Comparison of ENCODE assay signal across 10 mouse cellular contexts in genomic region chr17:84641893-84642292, GRCm38 (mm10). TPM values are rescaled to one million over a fixed set of nuclear protein-coding genes. Genes with fewer than 3 reads are reported as not detected.
A peak's percentile ranks its signal among the peaks of the same experiment; 100 is the strongest.
DNase-seq lines count a peak whose midpoint lies in the region; ATAC-seq and TF ChIP-seq lines count a peak whose summit lies in the region.
"Had no signal": no experiment of that assay in that cellular context is flagged by ENCODE, and none has a peak within 500 bp of the region (broad histone marks: within the 10 kb centered on the region; RNA-seq: fewer than 3 reads in every experiment).

No protein-coding gene starts in this region.

- peak; percentile 57 for DNase-seq in CD4-positive, CD25-positive, alpha-beta regulatory T cell, adult 2 months (ENCODE audit: low read depth, low spot score)
- DNase-seq in kidney, adult 18-20 months = peak; percentile 70
- DNase-seq in R1 (ENCODE audit: low read depth, low spot score) = peak; percentile 73
- DNase-seq in lung, embryonic 14.5 days = peak; percentile 73
- peak; percentile 34 for DNase-seq in testis, postnatal 14 days (ENCODE audit: low spot score)

- no peak overlapping the region for H3K9ac ChIP-seq in kidney, embryonic 15.5 days
- no peak overlapping the region for H3K9ac ChIP-seq in lung, embryonic 14.5 days

- peaks cover 28% of the 10 kb centered on the region for H3K4me1 ChIP-seq in kidney, embryonic 15.5 days
- H3K4me1 ChIP-seq in lung, embryonic 14.5 days (ENCODE audit: insufficient read depth) = 0 out of 2 replicates have a peak, but pooled peaks cover 2% of the 10 kb centered on the region
- H3K4me1 ChIP-seq: megakaryocyte, embryonic 14.5 days had no signal

- H3K27ac ChIP-seq in kidney, embryonic 15.5 days = no peak overlapping the region
- no peak overlapping the region for H3K27ac ChIP-seq in lung, embryonic 14.5 days (ENCODE audit: low read depth)

- H3K36me3 ChIP-seq in kidney, embryonic 15.5 days = 0 out of 2 replicates have a peak, but pooled peaks cover under 1% of the 10 kb centered on the region
- no peaks in the 10 kb centered on the region for H3K36me3 ChIP-seq in lung, embryonic 14.5 days (ENCODE audit: insufficient read depth)

- no peaks in the 10 kb centered on the region for H3K27me3 ChIP-seq in kidney, embryonic 15.5 days
- H3K27me3 ChIP-seq in lung, embryonic 14.5 days (ENCODE audit: insufficient read depth, low read length) = no peaks in the 10 kb centered on the region

- no peaks in the 10 kb centered on the region for H3K9me3 ChIP-seq in kidney, embryonic 15.5 days (replicated peaks)
- no peaks in the 10 kb centered on the region for H3K9me3 ChIP-seq in lung, embryonic 14.5 days (ENCODE audit: low read depth, low read length)
- H3K9me3 ChIP-seq: megakaryocyte, embryonic 14.5 days had no signal

- TF ChIP-seq CTCF in lung, embryonic 14.5 days (IDR thresholded peaks at IDR 0.05; ENCODE audit: low read depth) = peak; percentile 75

- ATAC-seq in CD4-positive, CD25-positive, alpha-beta regulatory T cell, adult 4 months = no peak
- no peak for ATAC-seq in kidney, embryonic 15.5 days (replicated peaks; ENCODE audit: low FRiP score)
- peak; percentile 7 for ATAC-seq in frontal cortex, adult (ENCODE audit: low TSS enrichment)
- no peak for ATAC-seq in lung, embryonic 14.5 days (ENCODE audit: insufficient read depth)

- 36% methylated on average over 3 of the region's 3 CpGs for WGBS in kidney, embryonic 15.5 days
- WGBS in lung, embryonic 14.5 days = 36% methylated on average over 3 of the region's 3 CpGs

- H3K4me2 ChIP-seq in kidney, embryonic 15.5 days = no peak overlapping the region
- no peak overlapping the region for H3K4me2 ChIP-seq in lung, embryonic 14.5 days

- no peak overlapping the region for H3K4me3 ChIP-seq in kidney, embryonic 15.5 days (replicated peaks)
- no peak overlapping the region for H3K4me3 ChIP-seq in lung, embryonic 14.5 days (ENCODE audit: low read depth, low read length)
- H3K4me3 ChIP-seq: megakaryocyte, embryonic 14.5 days had no signal

RNA-seq across cellular contexts. Expression of gene Dync2li1, which starts 15.6 kb away (rescaled TPM):
- polyA plus RNA-seq in CD4-positive, CD25-positive, alpha-beta regulatory T cell, adult 4 months (2017; shearing (Covaris generic)) = 1 to 10 TPM; 1.1 to 2.0 TPM
- polyA plus RNA-seq in kidney, embryonic 15.5 days (2015; fragmentation: Nextera tagmentation; extraction: Ambion mirVana) = 51.0 and 52.8 TPM in 2 replicates
- polyA plus RNA-seq in lung, embryonic 14.5 days (2014; fragmentation: Nextera tagmentation; extraction: Ambion mirVana) = 33.8 and 36.5 TPM in 2 replicates

RNA-seq across cellular contexts. Expression of gene Abcg8, which starts 34.2 kb away (rescaled TPM):
- not detected for polyA plus RNA-seq in CD4-positive, CD25-positive, alpha-beta regulatory T cell, adult 4 months (2017; shearing (Covaris generic))
- polyA plus RNA-seq in kidney, embryonic 15.5 days (2015; fragmentation: Nextera tagmentation; extraction: Ambion mirVana) = 0.13 and 0.27 TPM in 2 replicates
- 0.05 and 0.11 TPM in 2 replicates for polyA plus RNA-seq in lung, embryonic 14.5 days (2014; fragmentation: Nextera tagmentation; extraction: Ambion mirVana)
- polyA plus RNA-seq: heart, embryonic 14.5 days had no signal

RNA-seq across cellular contexts. Expression of gene Abcg5, which starts 40.9 kb away (rescaled TPM):
- polyA plus RNA-seq in CD4-positive, CD25-positive, alpha-beta regulatory T cell, adult 4 months (2017; shearing (Covaris generic)) = not detected
- 4.0 TPM in 2 replicates for polyA plus RNA-seq in kidney, embryonic 15.5 days (2015; fragmentation: Nextera tagmentation; extraction: Ambion mirVana)
- 0.57 and 0.70 TPM in 2 replicates for polyA plus RNA-seq in lung, embryonic 14.5 days (2014; fragmentation: Nextera tagmentation; extraction: Ambion mirVana)

Comparison
In these comparisons a context has a peak if more than half of its experiments do, and no peak if none do; other contexts are left out.
1. RNA of gene Dync2li1, which starts 15.6 kb away (polyA plus RNA-seq): 51.0 to 52.8 TPM in kidney, embryonic 15.5 days and 33.8 to 36.5 TPM in lung, embryonic 14.5 days; 1.1 to 2.0 TPM in CD4-positive, CD25-positive, alpha-beta regulatory T cell, adult 4 months; every median in the first group is over 10 times any median in the second.
2. Peak in every context shown above with its lines, with median percentiles within 50 percentile points of each other: DNase-seq.